ENCODE assay signal across 11 mouse cellular contexts in the genomic region with DNA sequence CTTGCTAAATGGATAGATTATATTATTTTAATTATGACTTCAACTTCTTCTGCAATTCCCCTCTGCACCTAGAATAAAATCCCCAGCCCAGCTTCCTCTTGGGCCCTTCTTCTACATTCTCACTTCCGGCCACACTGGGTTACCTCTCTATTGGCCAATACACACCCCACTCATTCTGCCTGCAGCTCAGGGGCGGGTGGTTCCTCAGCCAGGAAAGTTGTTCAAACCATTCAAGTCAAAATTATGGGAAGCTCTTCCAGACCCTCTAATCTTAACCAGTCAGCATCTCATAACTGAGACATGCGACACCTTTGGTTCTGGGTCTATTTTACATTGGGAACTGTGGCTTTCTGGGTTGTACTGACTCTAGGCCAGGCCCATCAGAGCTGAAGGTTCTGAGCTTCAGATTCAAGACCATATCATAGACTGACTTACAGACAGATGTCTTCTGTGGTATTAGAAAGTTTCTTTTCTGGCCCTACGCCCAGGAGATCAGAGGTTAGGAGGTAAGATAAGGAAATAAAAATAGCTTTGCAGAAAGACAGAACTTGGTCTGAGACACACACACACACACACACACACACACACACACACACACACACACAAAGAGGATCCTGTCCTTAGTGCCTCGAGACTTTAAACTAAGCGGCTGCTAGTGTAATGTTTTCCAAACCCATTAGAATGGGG. TPM values are rescaled to one million over a fixed set of nuclear protein-coding genes. Genes with fewer than 3 reads are reported as not detected.
DNase-seq lines count a peak whose midpoint lies in the region; ATAC-seq lines count a peak whose summit lies in the region.
"Had no signal": no experiment of that assay in that cellular context is flagged by ENCODE, and none has a peak within 500 bp of the region (broad histone marks: within the 10 kb centered on the region; RNA-seq: fewer than 3 reads in every experiment).

No protein-coding gene starts in this region.

- H3K4me2 ChIP-seq in hindbrain, embryonic 12.5 days (replicated peaks), result no peak overlapping the region

- H3K27ac ChIP-seq in hindbrain, embryonic 12.5 days, result no peak overlapping the region
- H3K27ac ChIP-seq: hindbrain, embryonic 10.5 days had no signal

- peak; percentile 55 for ATAC-seq in megakaryocyte progenitor cell, adult 5-6 weeks (replicated peaks; ENCODE audit: poor library complexity)
- no peak for ATAC-seq in hindbrain, embryonic 12.5 days (ENCODE audit: low FRiP score)

- no peaks in the 10 kb centered on the region for H3K27me3 ChIP-seq in hindbrain, embryonic 12.5 days

- 84% methylated on average over 6 of the region's 6 CpGs for WGBS in hindbrain, embryonic 12.5 days

- no peaks in the 10 kb centered on the region for H3K36me3 ChIP-seq in hindbrain, embryonic 12.5 days

- peaks cover 22% of the 10 kb centered on the region for H3K4me1 ChIP-seq in hindbrain, embryonic 12.5 days

- H3K9ac ChIP-seq in hindbrain, embryonic 12.5 days, result no peak overlapping the region

- peak; percentile 58 for DNase-seq in adrenal gland, adult 2 months
- no peak for DNase-seq in adrenal gland, postnatal 25 days
- DNase-seq in MEL-GATA-1-ER (ENCODE audit: extremely low read depth, low read depth), result peak; percentile 98
- DNase-seq in heart, postnatal 36 days, result peak; percentile 50 to 58
- no peak for DNase-seq in layer of hippocampus, adult 9-10 months (ENCODE audit: low spot score)
- DNase-seq in cerebellum, adult 11-12 months, result no peak
- DNase-seq: cerebellum, postnatal 14 days; right cerebral cortex, postnatal 4 days had no signal

- intact Hi-C loops in heart, postnatal 36 days (cut with DNase I), result no loop called here

- H3K4me3 ChIP-seq in hindbrain, embryonic 12.5 days, result no peak overlapping the region
- H3K4me3 ChIP-seq: hindbrain, embryonic 10.5 days had no signal

- no peaks in the 10 kb centered on the region for H3K9me3 ChIP-seq in hindbrain, embryonic 12.5 days (replicated peaks)
- H3K9me3 ChIP-seq: hindbrain, embryonic 10.5 days had no signal

RNA-seq across cellular contexts. Expression of a gene that starts 2.2 kb away (rescaled TPM):
- 10 to 100 TPM in 1 of 2 experiments, 1 to 10 TPM in 1; 6.2 to 11.1 TPM for total RNA-seq in adrenal gland, adult 2 months (2021)
- polyA plus RNA-seq in adrenal gland, adult 2 months (2012; rRNA removed), result 10.4 and 13.3 TPM in 2 replicates
- total RNA-seq in adrenal gland, postnatal 25 days (2021), result 10.4 and 11.8 TPM in 2 replicates
- 10 to 100 TPM; 14.5 to 15.8 TPM for total RNA-seq in heart, postnatal 36 days (2021)
- 29.9 and 32.3 TPM in 2 replicates for total RNA-seq in megakaryocyte progenitor cell, adult 5-6 weeks (2015)
- total RNA-seq in megakaryocyte progenitor cell, adult 5-6 weeks (2017), result 39.1 and 40.7 TPM in 2 replicates
- 42.6 and 46.8 TPM in 2 replicates for polyA plus RNA-seq in hindbrain, embryonic 12.5 days (2016; fragmentation: Nextera tagmentation; extraction: Ambion mirVana)

RNA-seq across cellular contexts. Expression of a gene that starts 16.2 kb away (rescaled TPM):
- 10 to 100 TPM; 20.2 to 29.4 TPM for total RNA-seq in adrenal gland, adult 2 months (2021)
- polyA plus RNA-seq in adrenal gland, adult 2 months (2012; rRNA removed), result 49.1 and 66.3 TPM in 2 replicates
- 27.2 and 36.3 TPM in 2 replicates for total RNA-seq in adrenal gland, postnatal 25 days (2021)
- total RNA-seq in heart, postnatal 36 days (2021), result 10 to 100 TPM; 42.8 to 45.3 TPM
- total RNA-seq in megakaryocyte progenitor cell, adult 5-6 weeks (2015), result 12.8 and 13.7 TPM in 2 replicates
- 8.1 and 20.0 TPM in 2 replicates for total RNA-seq in megakaryocyte progenitor cell, adult 5-6 weeks (2017)
- polyA plus RNA-seq in hindbrain, embryonic 12.5 days (2016; fragmentation: Nextera tagmentation; extraction: Ambion mirVana), result 41.4 and 42.8 TPM in 2 replicates

RNA-seq across cellular contexts. Expression of a gene that starts 16.3 kb away (rescaled TPM):
- total RNA-seq in adrenal gland, adult 2 months (2021), result under 1 TPM; 0.46 to 0.73 TPM
- polyA plus RNA-seq in adrenal gland, adult 2 months (2012; rRNA removed), result 0.55 and 0.62 TPM in 2 replicates
- 1.7 TPM in 1 of 2 replicates, not detected in the other for total RNA-seq in adrenal gland, postnatal 25 days (2021)
- 1 to 10 TPM; 1.2 to 1.8 TPM for total RNA-seq in heart, postnatal 36 days (2021)
- 1.1 TPM in 1 of 2 replicates, not detected in the other for total RNA-seq in megakaryocyte progenitor cell, adult 5-6 weeks (2015)
- 1.5 TPM in 1 of 2 replicates, not detected in the other for total RNA-seq in megakaryocyte progenitor cell, adult 5-6 weeks (2017)
- polyA plus RNA-seq in hindbrain, embryonic 12.5 days (2016; fragmentation: Nextera tagmentation; extraction: Ambion mirVana), result 2.6 and 3.8 TPM in 2 replicates

RNA-seq across cellular contexts. Expression of a gene that starts 23.7 kb away (rescaled TPM):
- total RNA-seq in adrenal gland, adult 2 months (2021), result 10 to 100 TPM; 15.3 to 21.0 TPM
- polyA plus RNA-seq in adrenal gland, adult 2 months (2012; rRNA removed), result 13.5 and 15.5 TPM in 2 replicates
- 21.8 and 26.0 TPM in 2 replicates for total RNA-seq in adrenal gland, postnatal 25 days (2021)
- 1 to 10 TPM; 8.6 to 8.9 TPM for total RNA-seq in heart, postnatal 36 days (2021)
- total RNA-seq in megakaryocyte progenitor cell, adult 5-6 weeks (2015), result 10.4 and 12.6 TPM in 2 replicates
- total RNA-seq in megakaryocyte progenitor cell, adult 5-6 weeks (2017), result 15.9 and 21.9 TPM in 2 replicates
- 22.1 and 22.6 TPM in 2 replicates for polyA plus RNA-seq in hindbrain, embryonic 12.5 days (2016; fragmentation: Nextera tagmentation; extraction: Ambion mirVana)

RNA-seq across cellular contexts. Expression of a gene that starts 45.3 kb away (rescaled TPM):
- 100 to 1,000 TPM; 205 to 282 TPM for total RNA-seq in adrenal gland, adult 2 months (2021)
- polyA plus RNA-seq in adrenal gland, adult 2 months (2012; rRNA removed), result 124 and 127 TPM in 2 replicates
- 213 and 238 TPM in 2 replicates for total RNA-seq in adrenal gland, postnatal 25 days (2021)
- 100 to 1,000 TPM; 144 to 145 TPM for total RNA-seq in heart, postnatal 36 days (2021)
- total RNA-seq in megakaryocyte progenitor cell, adult 5-6 weeks (2015), result 224 and 232 TPM in 2 replicates
- total RNA-seq in megakaryocyte progenitor cell, adult 5-6 weeks (2017), result 115 and 172 TPM in 2 replicates
- 106 and 118 TPM in 2 replicates for polyA plus RNA-seq in hindbrain, embryonic 12.5 days (2016; fragmentation: Nextera tagmentation; extraction: Ambion mirVana)

Comparison
In these comparisons a context has a peak if more than half of its experiments do, and no peak if none do; other contexts are left out.
1. DNase-seq: peak in adrenal gland, adult 2 months (single experiment), MEL-GATA-1-ER (single experiment) and heart, postnatal 36 days (2 of 2); none in adrenal gland, postnatal 25 days (single experiment), layer of hippocampus, adult 9-10 months (single experiment) and cerebellum, adult 11-12 months (single experiment).